17 mouse cellular contexts compared by ENCODE assay signal in genomic region chr3:34107631-34108030, GRCm38 (mm10).
"Had no signal": no experiment of that assay in that cellular context is flagged by ENCODE, and none has a peak within 500 bp of the region (broad histone marks: within the 10 kb centered on the region; RNA-seq: fewer than 3 reads in every experiment).

No protein-coding gene starts in this region.

- ATAC-seq: midbrain, embryonic 15.5 days had no signal

- H3K9me3 ChIP-seq: liver, embryonic 13.5 days; midbrain, embryonic 15.5 days; neural tube, embryonic 12.5 days; neural tube, embryonic 15.5 days had no signal

- H3K9ac ChIP-seq: liver, embryonic 13.5 days; midbrain, embryonic 15.5 days; neural tube, embryonic 12.5 days; neural tube, embryonic 15.5 days had no signal

- H3K4me1 ChIP-seq: liver, embryonic 13.5 days had no signal

- H3K27ac ChIP-seq: kidney, postnatal 0 days; layer of hippocampus, adult 2 months; liver, embryonic 13.5 days; midbrain, embryonic 15.5 days; neural tube, embryonic 12.5 days; neural tube, embryonic 15.5 days had no signal

- DNase-seq: kidney, adult 18-20 months; kidney, postnatal 25 days; layer of hippocampus, adult 9-11 months; liver, embryonic 13.5 days; lung, adult 2 months; lung, postnatal 14 days; lung, postnatal 4 days; retina, postnatal 1 day; right cerebral cortex, postnatal 25 days; thymus, adult 18-20 months; thymus, postnatal 36 days had no signal

- H3K36me3 ChIP-seq: liver, embryonic 13.5 days; midbrain, embryonic 15.5 days; neural tube, embryonic 12.5 days; neural tube, embryonic 15.5 days had no signal

- H3K27me3 ChIP-seq: neural tube, embryonic 12.5 days; neural tube, embryonic 15.5 days had no signal

- H3K4me3 ChIP-seq: layer of hippocampus, adult 2 months; liver, embryonic 13.5 days; midbrain, embryonic 15.5 days; neural tube, embryonic 12.5 days; neural tube, embryonic 15.5 days had no signal

- H3K4me2 ChIP-seq: liver, embryonic 13.5 days; midbrain, embryonic 11.5 days; midbrain, embryonic 15.5 days; neural tube, embryonic 12.5 days; neural tube, embryonic 15.5 days had no signal
